Mouse (Mus musculus): ENCODE data around the gene Zdhhc24.

- no peak for TF ChIP-seq POLR2A (IDR thresholded peaks at IDR 0.05; ENCODE audit: insufficient read depth, low read depth, low read length)
- TF ChIP-seq CTCF (IDR thresholded peaks at IDR 0.05; ENCODE audit: insufficient read depth, low read depth, low read length) = no peak
These were observed 46.8 kb downstream of the Zdhhc24 start for GRCm38 (mm10) chr19:4925121-4925860.
